Mouse (Mus musculus): ENCODE measurements around the gene Naa16. TPM values are rescaled to one million over a fixed set of nuclear protein-coding genes. Genes with fewer than 3 reads are reported as not detected.

The Naa16 gene
- polyA plus RNA-seq, 1 experiment from 2014 or later, result 39.5 TPM

DNA sequence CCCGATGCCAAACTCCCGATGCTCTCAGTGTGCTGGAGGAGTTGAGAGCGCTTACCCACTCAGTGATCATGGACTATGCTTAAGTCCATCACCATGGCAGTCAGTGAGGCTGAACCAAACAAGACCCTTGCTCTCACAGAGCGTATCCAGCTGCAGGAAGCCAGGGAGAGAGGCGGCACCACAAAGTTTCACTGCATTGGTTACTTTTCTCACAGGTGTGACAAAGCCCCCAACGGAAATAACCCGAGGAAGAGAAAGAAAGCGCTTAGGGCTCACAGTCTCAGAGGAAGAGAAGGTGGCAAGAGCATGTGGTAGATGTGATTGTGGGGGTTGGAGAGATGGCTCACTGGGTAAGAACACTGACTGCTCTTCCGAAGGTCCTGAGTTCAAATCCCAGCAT lies 110.1 kb downstream of the Naa16 start:
- no peaks in the 10 kb centered on the region for H3K27me3 ChIP-seq (ENCODE audit: control insufficient read depth, insufficient read depth, low read length)
- no peak overlapping the region for H3K4me2 ChIP-seq (replicated peaks; ENCODE audit: low read depth, low read length)
- no peaks in the 10 kb centered on the region for H3K36me3 ChIP-seq (ENCODE audit: control insufficient read depth, insufficient read depth, low read length)
- H3K4me1 ChIP-seq (replicated peaks; ENCODE audit: control insufficient read depth, insufficient read depth, low read length), result no peaks in the 10 kb centered on the region
- DNase-seq (ENCODE audit: low spot score) (no peak), ATAC-seq (ENCODE audit: low FRiP score) (no peak)
- H3K9ac ChIP-seq (ENCODE audit: low read depth, low read length), result no peak overlapping the region
- H3K27ac ChIP-seq (ENCODE audit: low read depth, low read length), result no peak overlapping the region
- no peaks in the 10 kb centered on the region for H3K9me3 ChIP-seq (ENCODE audit: control insufficient read depth, low read length)
- WGBS, result 85% methylated on average over 9 of the region's 9 CpGs
- H3K4me3 ChIP-seq (ENCODE audit: low read depth, low read length), result no peak overlapping the region

DNA sequence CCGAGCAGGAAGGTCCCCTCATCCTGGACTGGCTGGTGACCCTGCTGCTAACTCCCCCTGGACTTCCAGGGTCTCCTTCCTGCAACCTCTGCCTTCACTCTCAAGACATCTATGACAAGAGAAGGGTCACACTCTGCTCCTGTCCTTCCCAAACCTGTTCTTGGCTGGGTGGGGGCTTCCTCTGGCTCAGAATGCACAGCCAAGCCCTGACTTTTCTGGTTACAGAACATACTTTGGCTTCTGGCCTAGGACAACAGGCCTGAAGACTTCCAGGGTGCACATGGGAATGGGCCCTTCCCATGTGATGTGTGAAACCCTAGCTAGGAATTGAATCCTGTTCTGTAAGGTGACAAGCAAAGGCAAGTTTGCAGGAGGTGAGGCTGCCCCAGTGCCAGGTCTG lies 111.1 kb downstream of the Naa16 start:
- no peak overlapping the region for H3K4me3 ChIP-seq (ENCODE audit: low read depth, low read length)
- WGBS, result 58% methylated on average over 1 of the region's 1 CpGs
- H3K27me3 ChIP-seq (ENCODE audit: control insufficient read depth, insufficient read depth, low read length), result no peaks in the 10 kb centered on the region
- DNase-seq (ENCODE audit: low spot score) (no peak), ATAC-seq (ENCODE audit: low FRiP score) (no peak)
- H3K9ac ChIP-seq (ENCODE audit: low read depth, low read length), result no peak overlapping the region
- H3K4me2 ChIP-seq (replicated peaks; ENCODE audit: low read depth, low read length), result no peak overlapping the region
- no peaks in the 10 kb centered on the region for H3K9me3 ChIP-seq (ENCODE audit: control insufficient read depth, low read length)
- no peak overlapping the region for H3K27ac ChIP-seq (ENCODE audit: low read depth, low read length)
- no peaks in the 10 kb centered on the region for H3K4me1 ChIP-seq (replicated peaks; ENCODE audit: control insufficient read depth, insufficient read depth, low read length)
- no peaks in the 10 kb centered on the region for H3K36me3 ChIP-seq (ENCODE audit: control insufficient read depth, insufficient read depth, low read length)

GRCm38 (mm10) chr14:79278927-79279326 lies 111.7 kb downstream of the Naa16 start:
- ATAC-seq (ENCODE audit: low FRiP score) (no peak), DNase-seq (ENCODE audit: low spot score) (no peak)
- Histone ChIP-seq H3K9me3 (ENCODE audit: control insufficient read depth, low read length) (no peaks in the 10 kb centered on the region), H3K4me2 (replicated peaks; ENCODE audit: low read depth, low read length) (no peak overlapping the region), H3K4me1 (replicated peaks; ENCODE audit: control insufficient read depth, insufficient read depth, low read length) (no peaks in the 10 kb centered on the region), H3K4me3 (ENCODE audit: low read depth, low read length) (no peak overlapping the region), H3K9ac (ENCODE audit: low read depth, low read length) (no peak overlapping the region), H3K27me3 (ENCODE audit: control insufficient read depth, insufficient read depth, low read length) (no peaks in the 10 kb centered on the region), H3K27ac (ENCODE audit: low read depth, low read length) (no peak overlapping the region), H3K36me3 (ENCODE audit: control insufficient read depth, insufficient read depth, low read length) (no peaks in the 10 kb centered on the region)
- 79% methylated on average over 4 of the region's 4 CpGs for WGBS

- H3K27ac ChIP-seq (ENCODE audit: low read depth, low read length), result no peak overlapping the region
- H3K27me3 ChIP-seq (ENCODE audit: control insufficient read depth, insufficient read depth, low read length), result no peaks in the 10 kb centered on the region
- no peak for DNase-seq (ENCODE audit: low spot score)
- no peak for ATAC-seq (ENCODE audit: low FRiP score)
- H3K4me1 ChIP-seq (replicated peaks; ENCODE audit: control insufficient read depth, insufficient read depth, low read length), result no peaks in the 10 kb centered on the region
- no peaks in the 10 kb centered on the region for H3K9me3 ChIP-seq (ENCODE audit: control insufficient read depth, low read length)
- no peak overlapping the region for H3K4me3 ChIP-seq (ENCODE audit: low read depth, low read length)
- H3K9ac ChIP-seq (ENCODE audit: low read depth, low read length), result no peak overlapping the region
- no peaks in the 10 kb centered on the region for H3K36me3 ChIP-seq (ENCODE audit: control insufficient read depth, insufficient read depth, low read length)
- no peak overlapping the region for H3K4me2 ChIP-seq (replicated peaks; ENCODE audit: low read depth, low read length)
- 47% methylated on average over 7 of the region's 7 CpGs for whole genome bisulfite sequencing
These were observed 112.7 kb downstream of the Naa16 start for GRCm38 (mm10) chr14:79277922-79278321.

- no peaks in the 10 kb centered on the region for H3K4me1 ChIP-seq (replicated peaks; ENCODE audit: control insufficient read depth, insufficient read depth, low read length)
- DNase-seq (ENCODE audit: low spot score) (no peak), ATAC-seq (ENCODE audit: low FRiP score) (peak; percentile 25; the same call in 1 of the 2 replicates)
- H3K9ac ChIP-seq (ENCODE audit: low read depth, low read length), result no peak overlapping the region
- no peaks in the 10 kb centered on the region for H3K27me3 ChIP-seq (ENCODE audit: control insufficient read depth, insufficient read depth, low read length)
- H3K36me3 ChIP-seq (ENCODE audit: control insufficient read depth, insufficient read depth, low read length), result no peaks in the 10 kb centered on the region
- H3K27ac ChIP-seq (ENCODE audit: low read depth, low read length), result no peak overlapping the region
- H3K4me2 ChIP-seq (replicated peaks; ENCODE audit: low read depth, low read length), result no peak overlapping the region
- no peak overlapping the region for H3K4me3 ChIP-seq (ENCODE audit: low read depth, low read length)
- 82% methylated on average over 8 of the region's 8 CpGs for WGBS
- H3K9me3 ChIP-seq (ENCODE audit: control insufficient read depth, low read length), result no peaks in the 10 kb centered on the region
These were observed 114.6 kb downstream of the Naa16 start for GRCm38 (mm10) chr14:79275870-79276395.

DNA sequence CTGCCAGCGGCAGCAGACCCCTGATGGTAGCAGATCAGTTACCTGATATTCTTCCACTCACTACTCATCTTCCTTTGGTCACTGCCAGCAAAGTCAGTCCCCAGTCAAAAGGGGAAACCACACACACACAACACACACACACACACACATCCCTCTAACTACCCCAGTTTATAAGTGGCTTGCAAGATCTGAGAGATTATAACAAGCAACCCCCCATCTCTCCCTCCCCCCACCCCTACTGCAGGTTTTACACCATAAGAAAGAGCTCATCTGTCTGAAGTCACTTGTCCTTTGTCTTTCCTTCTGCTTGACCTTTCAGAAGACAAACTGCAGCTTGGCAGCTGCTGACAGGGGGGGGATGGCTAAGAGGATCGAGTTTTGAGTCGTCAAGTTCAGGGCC lies 115.1 kb downstream of the Naa16 start:
- no peak for ATAC-seq (ENCODE audit: low FRiP score)
- WGBS, result 53% methylated on average over 3 of the region's 3 CpGs
- H3K4me2 ChIP-seq (replicated peaks; ENCODE audit: low read depth, low read length), result no peak overlapping the region
- no peak overlapping the region for H3K27ac ChIP-seq (ENCODE audit: low read depth, low read length)
- H3K4me3 ChIP-seq (ENCODE audit: low read depth, low read length), result no peak overlapping the region
- H3K36me3 ChIP-seq (ENCODE audit: control insufficient read depth, insufficient read depth, low read length), result no peaks in the 10 kb centered on the region
- no peaks in the 10 kb centered on the region for H3K9me3 ChIP-seq (ENCODE audit: control insufficient read depth, low read length)
- H3K4me1 ChIP-seq (replicated peaks; ENCODE audit: control insufficient read depth, insufficient read depth, low read length), result no peaks in the 10 kb centered on the region
- no peak overlapping the region for H3K9ac ChIP-seq (ENCODE audit: low read depth, low read length)
- H3K27me3 ChIP-seq (ENCODE audit: control insufficient read depth, insufficient read depth, low read length), result no peaks in the 10 kb centered on the region
- no peak for DNase-seq (ENCODE audit: low spot score)

Other genes starting within 250 kb of the Naa16 start
- not detected in 2 replicates for gene Zfp957, start 143.4 kb downstream of the Naa16 start, polyA plus RNA-seq (2014; fragmentation: Nextera tagmentation; extraction: Ambion mirVana)
- 33.0 and 41.9 TPM in 2 replicates for gene Rgcc, start 89.1 kb downstream of the Naa16 start, polyA plus RNA-seq (2014; fragmentation: Nextera tagmentation; extraction: Ambion mirVana)
- gene Mtrf1, start 7.0 kb upstream of the Naa16 start, polyA plus RNA-seq (2014; fragmentation: Nextera tagmentation; extraction: Ambion mirVana), result 12.6 and 12.8 TPM in 2 replicates
- gene Kbtbd7, start 35.7 kb upstream of the Naa16 start, polyA plus RNA-seq (2014; fragmentation: Nextera tagmentation; extraction: Ambion mirVana), result 17.6 and 20.4 TPM in 2 replicates
- 5.0 and 5.5 TPM in 2 replicates for gene Kbtbd6, start 61.1 kb upstream of the Naa16 start, polyA plus RNA-seq (2014; fragmentation: Nextera tagmentation; extraction: Ambion mirVana)
- 8.7 and 9.4 TPM in 2 replicates for gene Elf1, start 90.4 kb upstream of the Naa16 start, polyA plus RNA-seq (2014; fragmentation: Nextera tagmentation; extraction: Ambion mirVana)
- gene Wbp4, start 90.7 kb upstream of the Naa16 start, polyA plus RNA-seq (2014; fragmentation: Nextera tagmentation; extraction: Ambion mirVana), result 59.1 and 61.3 TPM in 2 replicates
- 165 and 166 TPM in 2 replicates for gene Sugt1, start 196.9 kb upstream of the Naa16 start, polyA plus RNA-seq (2014; fragmentation: Nextera tagmentation; extraction: Ambion mirVana)